Mouse (Mus musculus) midbrain, embryonic 13.5 days (tissue): ENCODE measurements around the gene 9930111J21Rik2. TPM values are rescaled to one million over a fixed set of nuclear protein-coding genes. Genes with fewer than 3 reads are reported as not detected.
"Not testable (repeated sequence)": the region's sequence is repeated elsewhere in the genome, so short reads cannot be mapped to it uniquely, and the experiment has no call there.

Source experiments
- ATAC-seq: fragments of 200-750 bp; cut with Nextera tagmentation; 2 replicates; pipeline ENCODE4 v1.8.0; 2017; ENCODE audit warnings: mild to moderate bottlenecking, moderate TSS enrichment, moderate library complexity
- H3K27ac ChIP-seq: fragments of 300-500 bp; sonication (generic); 2 replicates; pipeline ENCODE4 v1.5.1; 2015; ENCODE audit warnings: inconsistent platforms, mild to moderate bottlenecking, moderate library complexity
- H3K27me3 ChIP-seq: fragments of 300-500 bp; sonication (generic); 2 replicates; pipeline ENCODE4 v1.6.1; 2015; ENCODE audit warnings: mild to moderate bottlenecking, inconsistent platforms
- H3K36me3 ChIP-seq: fragments of 300-500 bp; sonication (generic); 2 replicates; pipeline ENCODE4 v1.6.1; 2015; ENCODE audit warnings: mild to moderate bottlenecking, inconsistent platforms
- H3K4me1 ChIP-seq: fragments of 300-500 bp; sonication (generic); replicated peaks from 2 replicates; pipeline ENCODE4 v1.6.1; 2015; ENCODE audit warnings: inconsistent platforms
- H3K4me2 ChIP-seq: fragments of 300-500 bp; sonication (generic); replicated peaks from 2 replicates; pipeline ENCODE4 v1.6.1; 2015; ENCODE audit warnings: moderate library complexity, mild to moderate bottlenecking, inconsistent platforms
- H3K4me3 ChIP-seq: fragments of 300-500 bp; sonication (generic); replicated peaks from 2 replicates; pipeline ENCODE4 v1.5.1; 2015; ENCODE audit warnings: mild to moderate bottlenecking, inconsistent platforms
- H3K9ac ChIP-seq: fragments of 300-500 bp; sonication (generic); replicated peaks from 2 replicates; pipeline ENCODE4 v1.6.1; 2015; ENCODE audit warnings: mild to moderate bottlenecking, inconsistent platforms
- H3K9me3 ChIP-seq: fragments of 300-500 bp; sonication (generic); 2 replicates; pipeline ENCODE4 v1.6.1; 2016; ENCODE audit warnings: mild to moderate bottlenecking, inconsistent platforms
- WGBS: fragments of 180-500 bp; shearing (Covaris S2); methylation state at CpG from one replicate; pipeline ENCODE4 v1.1.7; 2015; 5-methylcytosine and 5-hydroxymethylcytosine counted together
- polyA plus RNA-seq: library from polyadenylated mRNA; unstranded; fragments of >200 nt; fragmentation: Nextera tagmentation; extraction: Ambion mirVana; gene quantifications from 2 replicates; pipeline ENCODE4 v1.2.1, GENCODE M21; 2015

9930111J21Rik2 gene
- polyA plus RNA-seq, 1 experiment from 2014 or later, result 0.30 TPM

DNA sequence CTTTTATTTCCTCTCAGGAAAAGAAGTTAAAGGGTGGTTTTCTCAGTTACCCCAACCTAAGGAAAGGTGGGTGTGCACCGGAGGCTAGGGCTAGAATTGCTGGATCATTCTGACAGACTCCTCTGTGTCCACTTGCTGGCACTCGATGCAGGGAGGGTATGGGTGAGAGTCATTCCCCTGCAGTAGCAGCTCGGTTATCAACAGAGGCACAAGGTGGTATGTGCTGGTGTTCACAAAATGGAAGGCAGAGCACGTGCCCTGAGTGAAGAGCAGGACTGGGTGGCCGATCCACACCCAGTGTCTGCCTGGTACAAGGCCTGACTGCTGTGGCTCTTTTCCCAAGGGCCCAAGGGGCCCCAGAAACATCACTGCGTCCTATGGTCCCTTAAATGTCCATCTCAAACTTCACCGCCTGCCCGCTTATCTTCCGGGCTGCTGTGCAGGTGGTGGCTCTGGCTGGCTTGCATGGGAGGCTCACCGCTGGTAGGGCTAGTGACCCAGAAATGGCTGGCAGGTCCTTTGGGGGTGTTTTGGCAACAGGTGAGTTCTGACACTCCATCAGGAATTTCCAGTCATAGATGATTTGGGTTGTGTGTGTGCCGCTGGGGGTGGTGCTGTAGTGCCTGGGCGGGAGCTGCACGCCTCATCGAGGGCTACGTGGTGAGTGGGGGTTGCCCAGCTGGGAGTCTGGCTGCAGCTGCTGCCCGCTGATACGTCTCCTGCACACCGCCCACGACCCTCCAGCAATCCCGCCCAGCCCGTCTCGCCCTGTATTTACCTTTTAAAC lies 37.0 kb upstream of the 9930111J21Rik2 start:
- H3K36me3 ChIP-seq, result no peaks in the 10 kb centered on the region
- no peak for ATAC-seq
- peak overlapping the region; percentile 17; the same call in 1 of the 2 replicates for H3K4me2 ChIP-seq
- no peak overlapping the region for H3K27ac ChIP-seq
- H3K4me3 ChIP-seq, result no peak overlapping the region
- H3K9ac ChIP-seq, result no peak overlapping the region
- H3K4me1 ChIP-seq, result peaks cover 6% of the 10 kb centered on the region; the same call in 1 of the 2 replicates
- H3K9me3 ChIP-seq, result no peaks in the 10 kb centered on the region
- no peaks in the 10 kb centered on the region for H3K27me3 ChIP-seq
- WGBS, result 45% methylated on average over 22 of the region's 22 CpGs

DNA sequence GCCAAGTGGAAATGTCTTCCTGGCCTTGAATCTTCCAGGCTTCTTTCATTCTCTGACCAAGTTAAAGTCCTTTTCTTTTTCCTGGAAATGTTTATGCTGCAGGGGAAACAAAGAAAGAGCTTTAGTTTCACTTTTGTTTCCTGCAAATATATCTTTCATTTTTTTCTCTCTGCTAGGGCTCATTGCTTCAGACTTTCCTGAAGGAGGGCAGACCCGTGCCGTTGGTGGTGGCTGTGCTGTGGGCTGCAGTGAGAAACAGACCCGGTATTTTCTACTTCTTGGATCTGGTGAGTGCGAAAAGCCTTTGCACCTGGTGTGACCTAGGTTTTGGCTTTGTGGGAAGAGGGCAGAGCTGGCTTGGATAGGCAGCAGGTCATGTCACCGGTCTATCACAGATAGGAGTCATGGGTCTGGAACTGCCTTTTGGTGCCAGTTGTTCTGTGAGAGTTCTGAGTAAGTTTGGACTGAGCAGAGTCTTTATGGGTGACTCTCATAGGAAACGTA lies 35.9 kb upstream of the 9930111J21Rik2 start:
- no peaks in the 10 kb centered on the region for H3K27me3 ChIP-seq
- H3K9ac ChIP-seq, result no peak overlapping the region
- H3K4me2 ChIP-seq, result no peak overlapping the region
- no peak for ATAC-seq
- no peak overlapping the region for H3K27ac ChIP-seq
- H3K36me3 ChIP-seq, result no peaks in the 10 kb centered on the region
- peaks cover 6% of the 10 kb centered on the region; the same call in 1 of the 2 replicates for H3K4me1 ChIP-seq
- H3K9me3 ChIP-seq, result no peaks in the 10 kb centered on the region
- no peak overlapping the region for H3K4me3 ChIP-seq
- 85% methylated on average over 6 of the region's 6 CpGs for WGBS

DNA sequence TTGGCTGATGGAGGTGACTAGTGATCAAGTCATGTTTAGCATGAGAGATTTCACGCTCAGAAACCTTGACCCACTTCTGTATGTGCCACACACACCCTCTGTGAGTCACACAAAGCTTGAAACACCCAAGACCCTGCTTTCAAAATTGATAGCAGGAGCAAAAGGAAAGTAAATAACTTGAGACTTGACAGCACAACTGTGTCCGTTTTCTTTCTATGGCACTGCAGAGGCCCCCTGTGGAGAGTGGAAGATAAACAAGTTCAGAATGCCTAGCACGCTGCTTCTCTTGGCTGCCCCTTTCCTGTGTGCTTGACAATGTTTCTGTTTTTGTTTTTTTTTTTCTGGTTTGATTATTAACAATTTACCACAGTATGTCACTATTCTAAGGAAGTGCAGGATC lies 33.8 kb upstream of the 9930111J21Rik2 start:
- Histone ChIP-seq H3K27me3 (no peaks in the 10 kb centered on the region), H3K4me1 (peaks cover 6% of the 10 kb centered on the region; the same call in 1 of the 2 replicates), H3K9ac (no peak overlapping the region), H3K4me3 (no peak overlapping the region), H3K4me2 (no peak overlapping the region), H3K27ac (no peak overlapping the region), H3K36me3 (no peaks in the 10 kb centered on the region), H3K9me3 (no peaks in the 10 kb centered on the region)
- ATAC-seq, result no peak
- 52% methylated on average over 3 of the region's 3 CpGs for WGBS

DNA sequence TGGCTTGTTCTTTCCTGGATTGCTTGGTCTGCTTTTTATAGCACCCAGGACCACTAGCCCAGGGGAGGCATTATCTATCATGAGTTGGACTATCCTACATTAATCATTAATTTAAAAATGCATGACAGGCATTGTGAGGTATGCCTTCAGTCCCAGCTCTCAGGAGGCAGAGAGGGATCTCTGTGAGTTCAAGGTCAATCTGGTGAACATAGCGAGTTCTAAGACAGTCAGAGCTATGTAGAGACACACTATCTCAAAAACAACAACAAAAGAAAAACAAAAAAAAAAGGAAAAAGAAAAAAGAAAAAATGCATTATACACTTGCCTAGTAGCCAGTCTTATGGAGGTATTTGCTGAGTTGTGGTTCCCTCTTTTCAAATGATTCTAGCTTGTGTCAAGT lies 33.3 kb upstream of the 9930111J21Rik2 start:
- Histone ChIP-seq H3K4me1 (peaks cover 6% of the 10 kb centered on the region; the same call in 1 of the 2 replicates), H3K27me3 (no peaks in the 10 kb centered on the region), H3K36me3 (no peaks in the 10 kb centered on the region), H3K27ac (no peak overlapping the region), H3K4me2 (no peak overlapping the region), H3K9me3 (no peaks in the 10 kb centered on the region), H3K4me3 (no peak overlapping the region), H3K9ac (no peak overlapping the region)
- no peak for ATAC-seq
- 87% methylated on average over 1 of the region's 1 CpGs for WGBS

DNA sequence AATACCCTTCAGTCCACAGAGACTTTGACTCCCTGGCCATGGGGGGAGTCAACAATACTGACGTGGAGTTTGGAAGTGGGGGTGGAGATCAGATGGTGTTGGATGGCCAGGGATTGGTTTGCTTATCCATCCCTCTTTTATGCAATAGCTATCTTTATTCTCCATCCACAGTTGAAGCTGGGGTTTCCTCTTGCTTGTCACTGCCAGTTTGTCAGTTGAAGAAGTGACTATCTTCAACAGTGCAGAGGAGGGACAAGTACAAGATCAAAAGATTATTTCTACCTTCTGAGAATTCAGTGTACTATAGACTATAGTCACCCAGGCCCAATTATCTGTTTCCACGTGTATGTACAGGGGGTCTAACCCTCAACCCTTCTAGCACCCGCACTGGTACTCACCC lies 32.8 kb upstream of the 9930111J21Rik2 start:
- Histone ChIP-seq H3K4me3 (no peak overlapping the region), H3K36me3 (no peaks in the 10 kb centered on the region), H3K4me2 (no peak overlapping the region), H3K27me3 (no peaks in the 10 kb centered on the region), H3K27ac (no peak overlapping the region), H3K9me3 (no peaks in the 10 kb centered on the region), H3K9ac (no peak overlapping the region), H3K4me1 (peaks cover 6% of the 10 kb centered on the region; the same call in 1 of the 2 replicates)
- ATAC-seq, result no peak
- WGBS, result 84% methylated on average over 3 of the region's 3 CpGs

DNA sequence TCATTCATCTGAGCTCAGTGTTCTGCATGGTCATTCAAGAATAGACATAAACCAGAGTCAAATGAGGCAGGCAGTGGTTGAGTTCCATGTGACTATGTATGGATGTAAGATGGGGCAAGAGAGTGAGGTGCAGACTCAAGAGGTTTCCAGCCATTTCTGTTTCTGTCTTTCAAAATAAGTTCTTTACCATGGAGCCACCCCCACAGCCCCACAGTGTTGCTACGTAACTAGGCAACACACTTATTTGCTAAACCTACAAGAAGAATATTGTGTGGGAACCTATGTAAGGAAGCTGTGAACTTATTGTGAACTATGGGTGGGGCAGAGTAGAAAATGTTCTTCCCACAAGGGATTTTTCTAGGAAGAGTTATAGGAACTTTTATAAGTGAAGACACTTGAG lies 32.1 kb upstream of the 9930111J21Rik2 start:
- H3K4me3 ChIP-seq, result no peak overlapping the region
- no peak for ATAC-seq
- H3K4me2 ChIP-seq, result no peak overlapping the region
- 94% methylated on average over 1 of the region's 1 CpGs for WGBS
- H3K9me3 ChIP-seq, result no peaks in the 10 kb centered on the region
- H3K4me1 ChIP-seq, result peaks cover 2% of the 10 kb centered on the region; the same call in 1 of the 2 replicates
- no peak overlapping the region for H3K27ac ChIP-seq
- H3K27me3 ChIP-seq, result no peaks in the 10 kb centered on the region
- no peaks in the 10 kb centered on the region for H3K36me3 ChIP-seq
- H3K9ac ChIP-seq, result no peak overlapping the region

DNA sequence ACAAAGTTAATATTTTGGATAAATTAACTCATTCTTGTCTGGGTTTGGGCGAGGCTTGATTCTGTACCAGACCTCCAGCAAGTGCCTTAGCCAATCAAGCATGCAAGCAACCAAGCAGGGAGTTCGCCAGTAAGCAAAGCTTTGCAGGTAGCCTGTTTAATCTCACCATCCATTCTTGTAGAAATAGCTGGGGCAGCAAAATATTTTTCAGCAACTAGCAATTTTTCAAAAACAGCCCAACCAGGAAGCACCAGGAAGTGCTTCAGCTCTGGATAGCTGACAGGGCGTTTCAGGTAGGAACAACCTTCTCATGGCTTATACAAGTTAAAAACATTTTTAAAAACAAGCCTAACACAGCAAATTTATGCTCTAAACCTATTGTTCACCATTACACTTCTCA lies 30.8 kb upstream of the 9930111J21Rik2 start:
- Histone ChIP-seq H3K9ac (no peak overlapping the region), H3K9me3 (no peaks in the 10 kb centered on the region), H3K27ac (no peak overlapping the region), H3K36me3 (no peaks in the 10 kb centered on the region), H3K4me1 (no peaks in the 10 kb centered on the region), H3K27me3 (no peaks in the 10 kb centered on the region), H3K4me3 (no peak overlapping the region), H3K4me2 (no peak overlapping the region)
- 74% methylated on average over 3 of the region's 3 CpGs for WGBS
- ATAC-seq, result no peak

DNA sequence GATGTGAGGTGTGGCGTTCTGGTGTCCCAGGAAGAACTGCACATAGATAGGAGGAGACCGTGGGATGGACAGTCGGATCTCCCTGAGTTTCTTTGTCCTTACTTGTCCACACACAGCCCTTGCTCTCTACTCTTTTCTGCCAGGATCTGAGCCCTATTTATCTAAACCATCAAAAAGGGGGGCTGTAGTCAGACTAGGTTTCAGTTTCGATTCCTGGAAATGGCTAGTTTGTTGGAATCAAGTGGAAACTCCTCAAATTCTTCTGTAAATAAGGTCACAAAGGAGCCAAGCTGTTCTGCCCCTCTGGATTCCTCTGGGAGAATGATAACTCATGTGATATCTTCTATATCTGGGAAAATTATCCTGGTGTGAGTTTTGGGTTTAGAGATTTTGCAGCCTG lies 30.3 kb upstream of the 9930111J21Rik2 start:
- no peak for ATAC-seq
- Histone ChIP-seq H3K9me3 (no peaks in the 10 kb centered on the region), H3K36me3 (no peaks in the 10 kb centered on the region), H3K4me2 (no peak overlapping the region), H3K4me1 (no peaks in the 10 kb centered on the region), H3K9ac (no peak overlapping the region), H3K27me3 (no peaks in the 10 kb centered on the region), H3K27ac (no peak overlapping the region), H3K4me3 (no peak overlapping the region)
- WGBS, result 84% methylated on average over 4 of the region's 4 CpGs

DNA sequence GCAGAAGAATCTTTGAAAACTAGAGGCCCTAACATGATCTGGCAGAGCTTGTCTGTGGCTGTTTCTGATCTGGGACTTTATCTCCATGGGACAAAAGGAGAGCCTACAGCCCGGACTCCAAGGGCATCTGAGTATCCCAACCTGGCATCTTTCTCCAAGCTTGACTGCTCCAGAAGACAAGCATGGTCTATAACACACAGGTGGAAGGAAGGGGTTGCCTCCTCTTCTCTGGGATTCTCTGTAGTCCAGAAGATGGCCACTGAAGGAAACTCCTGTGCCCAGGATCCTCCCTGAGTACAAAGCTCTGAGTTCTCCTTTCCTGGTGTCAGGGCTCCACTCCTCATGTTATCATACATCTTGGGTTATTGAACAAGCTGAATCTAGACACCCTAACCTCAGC lies 29.6 kb upstream of the 9930111J21Rik2 start:
- Histone ChIP-seq H3K9ac (no peak overlapping the region), H3K36me3 (no peaks in the 10 kb centered on the region), H3K4me1 (no peaks in the 10 kb centered on the region), H3K27ac (no peak overlapping the region), H3K4me3 (no peak overlapping the region), H3K27me3 (no peaks in the 10 kb centered on the region), H3K4me2 (no peak overlapping the region), H3K9me3 (no peaks in the 10 kb centered on the region)
- WGBS, result 78% methylated on average over 1 of the region's 1 CpGs
- no peak for ATAC-seq

DNA sequence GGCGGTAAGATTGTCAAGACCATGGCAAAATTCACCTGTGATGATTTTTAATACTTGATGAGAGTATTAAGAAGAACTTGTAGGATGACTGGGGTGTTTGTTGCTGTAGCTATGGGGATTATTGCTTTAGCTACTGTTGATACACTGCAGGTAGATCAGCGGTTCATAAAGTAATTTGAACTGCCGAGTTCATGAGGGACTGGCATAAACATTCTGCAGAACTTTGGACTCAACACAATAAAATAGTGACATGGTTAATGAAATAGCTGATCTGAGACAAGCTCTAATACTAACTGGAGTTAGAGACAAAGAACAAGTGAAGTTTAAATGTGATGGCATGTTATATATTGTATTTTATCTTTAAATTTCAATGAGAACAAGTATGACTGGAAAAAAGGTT lies 27.7 kb upstream of the 9930111J21Rik2 start:
- no peak for ATAC-seq
- Histone ChIP-seq H3K4me3 (no peak overlapping the region), H3K9ac (no peak overlapping the region), H3K9me3 (no peaks in the 10 kb centered on the region), H3K4me2 (no peak overlapping the region), H3K27me3 (no peaks in the 10 kb centered on the region), H3K36me3 (no peaks in the 10 kb centered on the region), H3K27ac (no peak overlapping the region), H3K4me1 (no peaks in the 10 kb centered on the region)
- 83% methylated on average over 3 of the region's 3 CpGs for WGBS

DNA sequence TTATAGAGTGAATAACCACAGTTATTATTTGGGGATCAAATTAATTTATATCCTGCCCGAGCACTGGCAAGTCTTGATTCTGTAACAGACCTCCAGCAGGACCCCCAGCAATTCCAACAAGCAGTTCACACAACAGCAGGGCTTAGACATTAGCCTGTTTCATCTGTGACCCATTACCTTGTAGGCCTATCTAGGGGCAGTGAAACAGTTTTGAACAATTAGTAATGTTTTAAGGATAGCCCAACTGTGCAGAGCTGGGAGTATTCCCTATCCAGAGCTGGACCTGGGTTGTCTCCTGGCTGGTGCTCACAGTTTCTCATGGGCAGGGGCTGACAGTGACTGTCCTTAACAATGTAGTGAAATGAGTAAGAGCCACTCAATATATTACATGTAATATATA lies 26.0 kb upstream of the 9930111J21Rik2 start:
- H3K9ac ChIP-seq, result no peak overlapping the region

DNA sequence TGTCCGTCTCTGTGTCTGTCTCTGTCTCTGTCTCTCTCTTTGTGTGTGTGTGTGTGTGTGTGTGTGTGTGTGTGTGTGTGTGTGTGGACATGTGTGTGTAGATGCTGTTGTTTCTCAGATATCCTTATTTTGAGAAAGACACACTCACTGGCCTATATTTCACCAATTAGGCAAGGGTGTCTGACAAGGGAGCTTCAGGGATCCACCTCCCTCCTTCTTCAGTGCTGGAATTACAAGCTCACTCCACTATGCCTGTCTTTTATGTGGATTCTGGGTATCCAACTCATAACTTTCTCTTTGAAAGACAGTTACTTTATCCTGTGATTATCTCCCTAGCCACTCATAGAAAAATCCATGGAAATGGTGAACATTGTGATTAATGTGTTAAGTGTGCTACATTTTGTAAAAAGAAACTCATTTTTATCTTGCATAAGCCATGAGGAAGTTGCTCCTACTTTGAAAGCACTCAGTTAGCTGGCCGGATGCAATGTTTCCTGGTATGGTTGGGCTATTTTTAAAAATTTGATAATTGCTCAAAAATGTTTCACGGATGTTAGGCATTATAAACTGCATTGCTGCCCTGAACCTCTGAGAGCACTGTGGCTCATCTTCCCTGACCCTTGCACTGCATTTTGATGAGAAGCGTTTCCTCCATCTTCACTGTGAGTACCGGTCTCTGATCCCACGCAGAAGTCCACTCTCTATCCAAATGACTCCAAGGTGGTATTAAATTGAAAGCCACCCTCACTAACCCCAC lies 25.1 kb upstream of the 9930111J21Rik2 start, which contains the start of gene Ifi47:
Ifi47 (plus strand) TSS at position 587 of the 757 bp plus-strand sequence.
- WGBS, result 80% methylated on average over 6 of the region's 6 CpGs
- not testable (repeated sequence) for H3K4me3 ChIP-seq

More for the DNA sequence above, 26.0 kb upstream of the 9930111J21Rik2 start:
- no peak for ATAC-seq
- Histone ChIP-seq H3K9me3 (no peaks in the 10 kb centered on the region), H3K4me3 (no peak overlapping the region), H3K4me2 (no peak overlapping the region), H3K4me1 (no peaks in the 10 kb centered on the region), H3K36me3 (no peaks in the 10 kb centered on the region), H3K27me3 (no peaks in the 10 kb centered on the region), H3K27ac (no peak overlapping the region)
- WGBS, result 84% methylated on average over 1 of the region's 1 CpGs

More for the DNA sequence above, 25.1 kb upstream of the 9930111J21Rik2 start, which contains the start of gene Ifi47:
- not testable (repeated sequence) for H3K27me3 ChIP-seq, H3K36me3 ChIP-seq, H3K9me3 ChIP-seq, H3K27ac ChIP-seq, H3K9ac ChIP-seq, H3K4me2 ChIP-seq, H3K4me1 ChIP-seq, ATAC-seq
